8 mouse cellular contexts compared by ENCODE assay signal in genomic region chr2:166995796-166996532, GRCm38 (mm10). TPM values are rescaled to one million over a fixed set of nuclear protein-coding genes. Genes with fewer than 3 reads are reported as not detected.
DNase-seq lines count a peak whose midpoint lies in the region; ATAC-seq and TF ChIP-seq lines count a peak whose summit lies in the region.

Stau1 (minus strand) TSS chr2:166996299.

- peak within 1 kb of the TSS; percentile 77 for H3K27ac ChIP-seq in MEL (ENCODE audit: control insufficient read depth, low read depth, low read length)
- H3K27ac ChIP-seq in cerebellum, adult 2 months (ENCODE audit: insufficient read depth, low read length), result peak within 1 kb of the TSS; percentile 83
- peak within 1 kb of the TSS; percentile 98 for H3K27ac ChIP-seq in forebrain, postnatal 0 days (ENCODE audit: low read depth, low read length)
- H3K27ac ChIP-seq in lung, embryonic 15.5 days, result peak within 1 kb of the TSS; percentile 97

- no peak for TF ChIP-seq CTCF in MEL (IDR thresholded peaks at IDR 0.05 in 2 of 3, conservative IDR thresholded peaks at IDR 0.05 in 1 of 3; ENCODE audit: control insufficient read depth in 1 of 3, insufficient read depth in 1 of 3, low read depth in 2 of 3, low read length in 3 of 3, poor library complexity in 1 of 3, severe bottlenecking in 1 of 3)
- TF ChIP-seq CTCF in cerebellum, adult 2 months (IDR thresholded peaks at IDR 0.05; ENCODE audit: borderline replicate concordance, insufficient read depth, low read depth, low read length), result no peak
- no peak for TF ChIP-seq CTCF in forebrain, postnatal 0 days (IDR thresholded peaks at IDR 0.05; ENCODE audit: low read depth)

- H3K4me2 ChIP-seq in forebrain, postnatal 0 days (ENCODE audit: low read depth), result peak within 1 kb of the TSS; percentile 84
- H3K4me2 ChIP-seq in lung, embryonic 15.5 days, result peak within 1 kb of the TSS; percentile 60

- no peaks in the 10 kb centered on the region for H3K9me3 ChIP-seq in MEL (replicated peaks; ENCODE audit: insufficient read depth, low read length)
- H3K9me3 ChIP-seq in forebrain, postnatal 0 days (ENCODE audit: low read length), result no peaks in the 10 kb centered on the region
- H3K9me3 ChIP-seq in lung, embryonic 15.5 days, result no peaks in the 10 kb centered on the region

- H3K79me2 ChIP-seq in MEL (ENCODE audit: control insufficient read depth, insufficient read depth, low read length, poor library complexity), result peaks cover 40% of the 10 kb centered on the region

- TF ChIP-seq RAD21 in MEL (IDR thresholded peaks at IDR 0.05; ENCODE audit: low read depth, low read length), result no peak

- H3K36me3 ChIP-seq in MEL (ENCODE audit: control insufficient read depth in 1 of 2, insufficient read depth in 2 of 2, low read length in 2 of 2), result peaks cover 0 to 22% of the 10 kb centered on the region in 2 experiments; a peak in 2 of 4 replicates
- H3K36me3 ChIP-seq in forebrain, postnatal 0 days (ENCODE audit: insufficient read depth), result no peaks in the 10 kb centered on the region
- no peaks in the 10 kb centered on the region for H3K36me3 ChIP-seq in lung, embryonic 15.5 days

- TF ChIP-seq POLR2A in MEL (IDR thresholded peaks at IDR 0.05; ENCODE audit: control insufficient read depth in 1 of 2, insufficient read depth in 1 of 2, low read depth in 1 of 2, low read length in 2 of 2, poor library complexity in 1 of 2), result peak; percentile 66 to 77
- TF ChIP-seq POLR2A in cerebellum, adult 2 months (IDR thresholded peaks at IDR 0.05; ENCODE audit: borderline replicate concordance, insufficient read depth, low read length), result peak; percentile 65

- peak within 1 kb of the TSS; percentile 87 for H3K9ac ChIP-seq in MEL (ENCODE audit: control insufficient read depth, low read depth, low read length, poor library complexity, severe bottlenecking)
- peak within 1 kb of the TSS; percentile 92 for H3K9ac ChIP-seq in forebrain, postnatal 0 days
- H3K9ac ChIP-seq in lung, embryonic 15.5 days, result peak within 1 kb of the TSS; percentile 94

- H3K4me1 ChIP-seq in MEL (ENCODE audit: control insufficient read depth in 1 of 2, insufficient read depth in 2 of 2, low read length in 2 of 2), result peaks cover 5 to 9% of the 10 kb centered on the region in 2 experiments
- peaks cover 3% of the 10 kb centered on the region; the same call in 1 of the 2 replicates for H3K4me1 ChIP-seq in cerebellum, adult 2 months (ENCODE audit: control insufficient read depth, insufficient read depth, low read length)
- H3K4me1 ChIP-seq in forebrain, postnatal 0 days (ENCODE audit: insufficient read depth), result no peaks in the 10 kb centered on the region
- peaks cover 42% of the 10 kb centered on the region for H3K4me1 ChIP-seq in lung, embryonic 15.5 days

- WGBS in cerebellum, adult 2 months, result under 1% methylated on average over 88 of the region's 88 CpGs
- under 1% methylated on average over 81 of the region's 88 CpGs for WGBS in forebrain, postnatal 0 days
- under 1% methylated on average over 77 of the region's 88 CpGs for WGBS in lung, embryonic 15.5 days

- DNase-seq in MEL (ENCODE audit: low read depth, low spot score), result peak; percentile 97
- DNase-seq in cerebellum, adult 2 months, result peak; percentile 94 to 97
- DNase-seq in forebrain, postnatal 0 days, result peak; percentile 99
- peak; percentile 97 for DNase-seq in heart, postnatal 4 days
- peak; percentile 94 for DNase-seq in layer of hippocampus, adult 8-10 months (ENCODE audit: low spot score in 2 of 2)
- DNase-seq in ovary, adult 18-20 months (ENCODE audit: low spot score), result peak; percentile 95
- DNase-seq in thymus, postnatal 0 days (ENCODE audit: low spot score), result peak; percentile 98

- peak; percentile 100 for ATAC-seq in forebrain, postnatal 0 days
- peak; percentile 100 for ATAC-seq in lung, embryonic 15.5 days (ENCODE audit: borderline replicate concordance, extremely low read depth, low FRiP score, low TSS enrichment)

- H3K4me3 ChIP-seq in MEL (ENCODE audit: control insufficient read depth in 1 of 2, insufficient read depth in 1 of 2, low read depth in 2 of 2, low read length in 2 of 2), result peak within 1 kb of the TSS; percentile 78 to 84
- peak within 1 kb of the TSS; percentile 78 for H3K4me3 ChIP-seq in cerebellum, adult 2 months (replicated peaks; ENCODE audit: insufficient read depth, low read depth, low read length)
- peak within 1 kb of the TSS; percentile 97 for H3K4me3 ChIP-seq in forebrain, postnatal 0 days (ENCODE audit: low read depth, low read length)
- H3K4me3 ChIP-seq in lung, embryonic 15.5 days, result peak within 1 kb of the TSS; percentile 79

- no peak; a peak in 1 of 4 replicates for TF ChIP-seq EP300 in MEL (IDR thresholded peaks at IDR 0.05; ENCODE audit: low read depth in 1 of 2, low read length in 2 of 2)

- no peaks in the 10 kb centered on the region for H3K27me3 ChIP-seq in MEL (ENCODE audit: control insufficient read depth in 1 of 2, insufficient read depth in 2 of 2, low read length in 2 of 2)
- no peaks in the 10 kb centered on the region for H3K27me3 ChIP-seq in cerebellum, adult 2 months (ENCODE audit: control insufficient read depth, insufficient read depth, low read length)
- H3K27me3 ChIP-seq in forebrain, postnatal 0 days (ENCODE audit: insufficient read depth, low read length), result no peaks in the 10 kb centered on the region
- H3K27me3 ChIP-seq in lung, embryonic 15.5 days, result no peaks in the 10 kb centered on the region

TF ChIP-seq in MEL, 35 proteins besides CTCF, POLR2A, EP300 and RAD21 (continues in another document):
- TF ChIP-seq TCF12 (IDR thresholded peaks at IDR 0.05; ENCODE audit: low read depth, low read length) (peak; percentile 65; the same call in 1 of the 2 replicates), ETS1 (IDR thresholded peaks at IDR 0.05; ENCODE audit: low read depth, low read length) (0 out of 2 replicates have a peak, but pooled peaks have one; percentile 44), JUND (IDR thresholded peaks at IDR 0.05; ENCODE audit: low read depth, low read length) (no peak), NELFE (IDR thresholded peaks at IDR 0.05; ENCODE audit: low read depth, low read length) (peak; percentile 86), MYC (IDR thresholded peaks at IDR 0.05; ENCODE audit: low read depth, low read length) (peak; percentile 72; the same call in 1 of the 2 replicates), UBTF (IDR thresholded peaks at IDR 0.05; ENCODE audit: borderline replicate concordance, insufficient read depth, low read depth, low read length) (no peak), POLR2AphosphoS5 (IDR thresholded peaks at IDR 0.05; ENCODE audit: borderline replicate concordance, low read depth, low read length) (no peak), RCOR1 (IDR thresholded peaks at IDR 0.05; ENCODE audit: low read depth, low read length) (no peak), NRF1 (IDR thresholded peaks at IDR 0.05; ENCODE audit: insufficient read depth, low read depth, low read length, poor library complexity, severe bottlenecking) (peak; percentile 88), CHD2 (IDR thresholded peaks at IDR 0.05; ENCODE audit: low read length) (no peak), POLR2AphosphoS2 (IDR thresholded peaks at IDR 0.05; ENCODE audit: low read length) (peak; percentile 46; the same call in 1 of the 2 replicates), TAL1 (IDR thresholded peaks at IDR 0.05; ENCODE audit: low read length) (no peak), MAX (IDR thresholded peaks at IDR 0.05; ENCODE audit: low read length) (peak; percentile 12; the same call in 1 of the 2 replicates), E2F4 (IDR thresholded peaks at IDR 0.05; ENCODE audit: borderline replicate concordance, low read depth, low read length) (no peak), USF1 (IDR thresholded peaks at IDR 0.05; ENCODE audit: low read depth, low read length) (peak; percentile 56), ELF1 (IDR thresholded peaks at IDR 0.05; ENCODE audit: low read depth, low read length) (peak; percentile 78), MEF2A (IDR thresholded peaks at IDR 0.05; ENCODE audit: extremely low read depth, insufficient replicate concordance, low read depth, low read length, poor library complexity, severe bottlenecking) (no peak), ZMIZ1 (IDR thresholded peaks at IDR 0.05; ENCODE audit: low read depth, low read length) (peak; percentile 85), MXI1 (IDR thresholded peaks at IDR 0.05; ENCODE audit: low read depth, low read length) (peak; percentile 76; the same call in 1 of the 2 replicates), ZKSCAN1 (IDR thresholded peaks at IDR 0.05; ENCODE audit: low read depth, low read length) (no peak), SMC3 (IDR thresholded peaks at IDR 0.05; ENCODE audit: low read depth, low read length) (no peak), HCFC1 (IDR thresholded peaks at IDR 0.05; ENCODE audit: low read depth, low read length) (peak; percentile 95), MAZ (IDR thresholded peaks at IDR 0.05; ENCODE audit: low read depth, low read length) (peak; percentile 85; the same call in 1 of the 2 replicates), KAT2A (conservative IDR thresholded peaks at IDR 0.05; ENCODE audit: low read depth, low read length) (peak; percentile 97), BHLHE40 (IDR thresholded peaks at IDR 0.05; ENCODE audit: borderline replicate concordance, low read depth, low read length) (no peak; the same call in 1 of the 2 replicates), USF2 (IDR thresholded peaks at IDR 0.05; ENCODE audit: borderline replicate concordance in 1 of 2, insufficient read depth in 1 of 2, low read depth in 1 of 2, low read length in 2 of 2) (no peak), CHD1 (IDR thresholded peaks at IDR 0.05; ENCODE audit: low read depth, low read length) (no peak), GATA1 (IDR thresholded peaks at IDR 0.05; ENCODE audit: low read depth, low read length) (no peak), GABPA (IDR thresholded peaks at IDR 0.05; ENCODE audit: low read depth, low read length) (no peak; the same call in 1 of the 2 replicates), MAFK (IDR thresholded peaks at IDR 0.05; ENCODE audit: borderline replicate concordance, low read depth, low read length) (no peak), TBP (IDR thresholded peaks at IDR 0.05; ENCODE audit: low read depth, low read length) (no peak)

RNA-seq across cellular contexts. Expression of gene Stau1, which starts in this region (rescaled TPM):
- total RNA-seq in MEL (2012; rRNA removed), result 14.3 and 15.1 TPM in 2 replicates
- polyA plus RNA-seq in MEL (2012; ENCODE audit: insufficient read depth in 1 of 2, insufficient read length in 2 of 2, low read depth in 1 of 2, low replicate concordance in 2 of 2, missing spikeins in 1 of 2), result 10 to 100 TPM in 1 of 2 experiments, not detected in 1; 48.1 TPM
- polyA plus RNA-seq in cerebellum, adult 2 months (2012; rRNA removed), result 52.2 and 54.9 TPM in 2 replicates
- total RNA-seq in forebrain, postnatal 0 days (2014; rRNA removed), result 29.7 and 39.6 TPM in 2 replicates
- 75.2 and 97.3 TPM in 2 replicates for polyA plus RNA-seq in forebrain, postnatal 0 days (2015; fragmentation: Nextera tagmentation; extraction: Ambion mirVana)
- 10 to 100 TPM; 55.8 to 58.6 TPM for total RNA-seq in heart, postnatal 4 days (2021)
- 10 to 100 TPM; 61.9 to 71.9 (median 68.0) TPM for total RNA-seq in layer of hippocampus, adult 8-10 months (2022)
- polyA plus RNA-seq in lung, embryonic 15.5 days (2015; fragmentation: Nextera tagmentation; extraction: Ambion mirVana), result 77.4 and 85.7 TPM in 2 replicates
- 44.0 and 44.8 TPM in 2 replicates for polyA plus RNA-seq in thymus, postnatal 0 days (2015; fragmentation: Nextera tagmentation; extraction: Ambion mirVana)

Comparison
In these comparisons a context has a peak if more than half of its experiments do, and no peak if none do; other contexts are left out.
1. Peak in every context shown above with its lines: DNase-seq, ATAC-seq, H3K4me3 ChIP-seq and H3K27ac ChIP-seq.